Mouse (Mus musculus): ENCODE measurements around the gene Ooep. TPM values are rescaled to one million over a fixed set of nuclear protein-coding genes. Genes with fewer than 3 reads are reported as not detected.

Gene Ooep
- polyA plus RNA-seq (2012; rRNA removed; ENCODE audit: low replicate concordance) = not detected in 2 replicates

GRCm38 (mm10) chr9:78378113-78378785 lies at the start of gene Ooep:
Gene Ooep (minus strand): TSS chr9:78378725.

GRCm38 (mm10) chr9:78395630-78396351 lies 17.3 kb upstream of the Ooep start, which contains the start of gene Ddx43:
Gene Ddx43 (plus strand): TSS chr9:78395777.

GRCm38 (mm10) chr9:78367959-78368358 lies 10.6 kb downstream of the Ooep start, which contains the start of gene Dppa5a:
Gene Dppa5a (minus strand): TSS chr9:78368177.

GRCm38 (mm10) chr9:78355611-78356010 lies 22.9 kb downstream of the Ooep start, which contains the start of gene Gsta2:
Gene Gsta2 (minus strand): TSS chr9:78355788.

GRCm38 (mm10) chr9:78327289-78327688 lies 51.2 kb downstream of the Ooep start, which contains the start of gene Omt2b:
Gene Omt2b (plus strand): TSS chr9:78327589.

Other genes with a start within 250 kb of the Ooep start
- gene Gsta4, start 196.0 kb downstream of the Ooep start, polyA plus RNA-seq (2012; rRNA removed; ENCODE audit: low replicate concordance) = 18.4 and 114 TPM in 2 replicates
- gene Gsta1, start 148.1 kb downstream of the Ooep start, polyA plus RNA-seq (2012; rRNA removed; ENCODE audit: low replicate concordance) = 52.7 and 378 TPM in 2 replicates
- 5.0 and 68.5 TPM in 2 replicates for gene Gm3776, start 121.6 kb downstream of the Ooep start, polyA plus RNA-seq (2012; rRNA removed; ENCODE audit: low replicate concordance)
- 1.2 TPM in 1 of 2 replicates, not detected in the other for gene Gm10639, start 88.8 kb downstream of the Ooep start, polyA plus RNA-seq (2012; rRNA removed; ENCODE audit: low replicate concordance)
- not detected in 2 replicates for gene Omt2a, start 63.9 kb downstream of the Ooep start, polyA plus RNA-seq (2012; rRNA removed; ENCODE audit: low replicate concordance)
- not detected in 2 replicates for gene Omt2b, start 51.1 kb downstream of the Ooep start, polyA plus RNA-seq (2012; rRNA removed; ENCODE audit: low replicate concordance)
- gene Gsta2, start 22.9 kb downstream of the Ooep start, polyA plus RNA-seq (2012; rRNA removed; ENCODE audit: low replicate concordance) = 0.57 and 0.98 TPM in 2 replicates
- gene Dppa5a, start 10.5 kb downstream of the Ooep start, polyA plus RNA-seq (2012; rRNA removed; ENCODE audit: low replicate concordance) = not detected in 2 replicates
- gene Ddx43, start 17.1 kb upstream of the Ooep start, polyA plus RNA-seq (2012; rRNA removed; ENCODE audit: low replicate concordance) = 0.06 TPM in 1 of 2 replicates, not detected in the other
- gene Cgas, start 64.5 kb upstream of the Ooep start, polyA plus RNA-seq (2012; rRNA removed; ENCODE audit: low replicate concordance) = 0.31 and 0.82 TPM in 2 replicates
- gene Mto1, start 69.5 kb upstream of the Ooep start, polyA plus RNA-seq (2012; rRNA removed; ENCODE audit: low replicate concordance) = 6.1 and 22.4 TPM in 2 replicates
- 0.32 TPM in 1 of 2 replicates, not detected in the other for gene Gm17324, start 70.1 kb upstream of the Ooep start, polyA plus RNA-seq (2012; rRNA removed; ENCODE audit: low replicate concordance)
- gene Eef1a1, start 110.4 kb upstream of the Ooep start, polyA plus RNA-seq (2012; rRNA removed; ENCODE audit: low replicate concordance) = 612 and 875 TPM in 2 replicates
- gene Slc17a5, start 209.3 kb upstream of the Ooep start, polyA plus RNA-seq (2012; rRNA removed; ENCODE audit: low replicate concordance) = 4.7 and 5.2 TPM in 2 replicates
- gene Cd109, start 236.8 kb upstream of the Ooep start, polyA plus RNA-seq (2012; rRNA removed; ENCODE audit: low replicate concordance) = 0.20 and 0.77 TPM in 2 replicates